Comparison of ENCODE assay signal across 28 mouse cellular contexts in genomic region chr7:112705870-112706269, GRCm38 (mm10). TPM values are rescaled to one million over a fixed set of nuclear protein-coding genes. Genes with fewer than 3 reads are reported as not detected.
DNase-seq lines count a peak whose midpoint lies in the region; ATAC-seq and TF ChIP-seq lines count a peak whose summit lies in the region.
"Had no signal": no experiment of that assay in that cellular context is flagged by ENCODE, and none has a peak within 500 bp of the region (broad histone marks: within the 10 kb centered on the region; RNA-seq: fewer than 3 reads in every experiment).

No protein-coding gene starts in this region.

- TF ChIP-seq CTCF in gastrocnemius, adult 2 months (IDR thresholded peaks at IDR 0.05) = no peak

- H3K27me3 ChIP-seq in heart, embryonic 10.5 days (ENCODE audit: insufficient read depth, poor library complexity, severe bottlenecking) = no peaks in the 10 kb centered on the region
- no peaks in the 10 kb centered on the region for H3K27me3 ChIP-seq in kidney, embryonic 14.5 days (ENCODE audit: control insufficient read depth, insufficient read depth, low read length)
- no peaks in the 10 kb centered on the region for H3K27me3 ChIP-seq in intestine, embryonic 15.5 days (replicated peaks)
- H3K27me3 ChIP-seq in stomach, embryonic 15.5 days (replicated peaks) = no peaks in the 10 kb centered on the region
- 0 out of 2 replicates have a peak, but pooled peaks cover 6% of the 10 kb centered on the region for H3K27me3 ChIP-seq in liver, embryonic 12.5 days (replicated peaks)
- H3K27me3 ChIP-seq: forebrain, embryonic 15.5 days; limb, embryonic 13.5 days; midbrain, embryonic 12.5 days; neural tube, embryonic 12.5 days had no signal

- intact Hi-C loops in gastrocnemius, adult 2 months (cut with DNase I) = no loop called here

- H3K36me3 ChIP-seq in heart, embryonic 10.5 days = 0 out of 2 replicates have a peak, but pooled peaks cover 2% of the 10 kb centered on the region
- no peaks in the 10 kb centered on the region for H3K36me3 ChIP-seq in kidney, embryonic 14.5 days (ENCODE audit: control insufficient read depth, insufficient read depth, low read length)
- no peaks in the 10 kb centered on the region for H3K36me3 ChIP-seq in intestine, embryonic 15.5 days
- no peaks in the 10 kb centered on the region for H3K36me3 ChIP-seq in stomach, embryonic 15.5 days
- H3K36me3 ChIP-seq in liver, embryonic 12.5 days = no peaks in the 10 kb centered on the region
- H3K36me3 ChIP-seq: forebrain, embryonic 15.5 days; G1E; limb, embryonic 13.5 days; midbrain, embryonic 12.5 days; neural tube, embryonic 12.5 days had no signal

- no peaks in the 10 kb centered on the region for H3K9me3 ChIP-seq in heart, embryonic 10.5 days
- no peaks in the 10 kb centered on the region for H3K9me3 ChIP-seq in kidney, embryonic 14.5 days (ENCODE audit: control insufficient read depth, low read length)
- H3K9me3 ChIP-seq in intestine, embryonic 15.5 days = no peaks in the 10 kb centered on the region
- no peaks in the 10 kb centered on the region for H3K9me3 ChIP-seq in stomach, embryonic 15.5 days
- H3K9me3 ChIP-seq in liver, embryonic 12.5 days (replicated peaks) = no peaks in the 10 kb centered on the region
- H3K9me3 ChIP-seq: forebrain, embryonic 15.5 days; limb, embryonic 13.5 days; megakaryocyte, embryonic 14.5 days; midbrain, embryonic 12.5 days; neural tube, embryonic 12.5 days had no signal

- no peak overlapping the region for H3K4me2 ChIP-seq in kidney, embryonic 14.5 days (replicated peaks; ENCODE audit: low read depth, low read length)
- H3K4me2 ChIP-seq in intestine, embryonic 15.5 days (replicated peaks) = peak overlapping the region; percentile 7; the same call in 1 of the 2 replicates
- H3K4me2 ChIP-seq in stomach, embryonic 15.5 days = no peak overlapping the region
- H3K4me2 ChIP-seq in liver, embryonic 12.5 days = no peak overlapping the region
- H3K4me2 ChIP-seq: forebrain, embryonic 15.5 days; hindbrain, embryonic 14.5 days; limb, embryonic 13.5 days; liver, embryonic 11.5 days; midbrain, embryonic 12.5 days; neural tube, embryonic 12.5 days had no signal

- no peak overlapping the region for H3K9ac ChIP-seq in kidney, embryonic 14.5 days (ENCODE audit: low read depth, low read length)
- H3K9ac ChIP-seq in intestine, embryonic 15.5 days = no peak overlapping the region
- no peak overlapping the region for H3K9ac ChIP-seq in stomach, embryonic 15.5 days
- H3K9ac ChIP-seq in liver, embryonic 12.5 days = no peak overlapping the region
- H3K9ac ChIP-seq: forebrain, embryonic 15.5 days; hindbrain, embryonic 14.5 days; limb, embryonic 13.5 days; midbrain, embryonic 12.5 days; neural tube, embryonic 12.5 days had no signal

- no peak for DNase-seq in heart, embryonic 10.5 days (ENCODE audit: low spot score)
- DNase-seq in heart, adult 11 months = no peak
- DNase-seq in kidney, postnatal 10 days = no peak
- no peak for DNase-seq in gastrocnemius, adult 2 months
- DNase-seq: adrenal gland, adult 8-10 months; cerebellum, adult 8-10 months; cerebellum, postnatal 25 days; gastrocnemius, postnatal 10 days; kidney, postnatal 25 days; lung, adult 18-20 months; lung, postnatal 4 days; right cerebral cortex, adult 18-20 months had no signal

- no peak for ATAC-seq in kidney, embryonic 14.5 days (ENCODE audit: low FRiP score, low TSS enrichment)
- ATAC-seq in intestine, embryonic 15.5 days = peak; percentile 92
- ATAC-seq in stomach, embryonic 15.5 days (ENCODE audit: insufficient read depth, low FRiP score, low read depth) = peak; percentile 34; the same call in 1 of the 2 replicates
- no peak for ATAC-seq in liver, embryonic 12.5 days
- ATAC-seq: forebrain, embryonic 15.5 days; lung, postnatal 0 days had no signal

- WGBS in heart, embryonic 10.5 days = 60% methylated on average over 9 of the region's 9 CpGs
- WGBS in kidney, embryonic 14.5 days = 20% methylated on average over 9 of the region's 9 CpGs
- WGBS in intestine, embryonic 15.5 days = 39% methylated on average over 9 of the region's 9 CpGs
- WGBS in stomach, embryonic 15.5 days = 67% methylated on average over 9 of the region's 9 CpGs
- WGBS in liver, embryonic 12.5 days (ENCODE audit: insufficient replicate concordance) = 48% methylated on average over 9 of the region's 9 CpGs

- peak overlapping the region; percentile 56; the same call in 1 of the 2 replicates for H3K27ac ChIP-seq in heart, embryonic 10.5 days
- peak overlapping the region; percentile 37; the same call in 1 of the 2 replicates for H3K27ac ChIP-seq in kidney, embryonic 14.5 days (ENCODE audit: low read depth, low read length)
- H3K27ac ChIP-seq in intestine, embryonic 15.5 days = peak overlapping the region; percentile 48
- no peak overlapping the region for H3K27ac ChIP-seq in stomach, embryonic 15.5 days
- no peak overlapping the region for H3K27ac ChIP-seq in liver, embryonic 12.5 days
- H3K27ac ChIP-seq in gastrocnemius, adult 2 months = no peak overlapping the region
- H3K27ac ChIP-seq: forebrain, embryonic 15.5 days; hindbrain, embryonic 14.5 days; layer of hippocampus, adult 2 months; limb, embryonic 13.5 days; midbrain, embryonic 12.5 days; neural tube, embryonic 12.5 days had no signal

- peaks cover 68% of the 10 kb centered on the region for H3K4me1 ChIP-seq in heart, embryonic 10.5 days
- H3K4me1 ChIP-seq in kidney, embryonic 14.5 days (ENCODE audit: control insufficient read depth, insufficient read depth, low read length) = peaks cover 33% of the 10 kb centered on the region
- H3K4me1 ChIP-seq in intestine, embryonic 15.5 days (replicated peaks) = peaks cover 17% of the 10 kb centered on the region
- peaks cover 9% of the 10 kb centered on the region for H3K4me1 ChIP-seq in stomach, embryonic 15.5 days
- H3K4me1 ChIP-seq in liver, embryonic 12.5 days = no peaks in the 10 kb centered on the region
- H3K4me1 ChIP-seq: forebrain, embryonic 15.5 days; megakaryocyte, embryonic 14.5 days had no signal

- no peak overlapping the region for H3K4me3 ChIP-seq in heart, embryonic 10.5 days
- no peak overlapping the region for H3K4me3 ChIP-seq in kidney, embryonic 14.5 days (ENCODE audit: low read length)
- no peak overlapping the region for H3K4me3 ChIP-seq in intestine, embryonic 15.5 days (replicated peaks)
- H3K4me3 ChIP-seq in stomach, embryonic 15.5 days (replicated peaks) = no peak overlapping the region
- H3K4me3 ChIP-seq in liver, embryonic 12.5 days = no peak overlapping the region
- no peak overlapping the region for H3K4me3 ChIP-seq in gastrocnemius, adult 2 months
- H3K4me3 ChIP-seq: forebrain, embryonic 15.5 days; layer of hippocampus, adult 2 months; limb, embryonic 13.5 days; megakaryocyte, embryonic 14.5 days; midbrain, embryonic 12.5 days; myocyte; neural tube, embryonic 12.5 days had no signal

RNA-seq across cellular contexts. Expression of gene Tead1, which starts 26.8 kb away (rescaled TPM):
- polyA plus RNA-seq in heart, embryonic 10.5 days (2016; fragmentation: Nextera tagmentation; extraction: Ambion mirVana) = 19.7 and 27.2 TPM in 2 replicates
- polyA plus RNA-seq in kidney, embryonic 14.5 days (2014; fragmentation: Nextera tagmentation; extraction: Ambion mirVana) = 30.1 and 36.8 TPM in 2 replicates
- 17.5 and 18.3 TPM in 2 replicates for polyA plus RNA-seq in intestine, embryonic 15.5 days (2015; fragmentation: Nextera tagmentation; extraction: Ambion mirVana)
- 25.7 and 30.2 TPM in 2 replicates for polyA plus RNA-seq in stomach, embryonic 15.5 days (2015; fragmentation: Nextera tagmentation; extraction: Ambion mirVana)
- polyA plus RNA-seq in liver, embryonic 12.5 days (2016; fragmentation: Nextera tagmentation; extraction: Ambion mirVana) = 4.7 and 5.2 TPM in 2 replicates
- total RNA-seq in gastrocnemius, adult 2 months (2021) = 100 to 1,000 TPM; 189 to 260 TPM
- total RNA-seq: hematopoietic stem cell, adult 5-6 weeks had no signal
- polyA plus RNA-seq: G1E had no signal

Comparison
In these comparisons a context has a peak if more than half of its experiments do, and no peak if none do; other contexts are left out.
1. H3K27ac ChIP-seq: peak in heart, embryonic 10.5 days (single experiment), kidney, embryonic 14.5 days (single experiment) and intestine, embryonic 15.5 days (single experiment); none in stomach, embryonic 15.5 days (single experiment), liver, embryonic 12.5 days (single experiment) and gastrocnemius, adult 2 months (single experiment).
2. ATAC-seq: peak in intestine, embryonic 15.5 days (single experiment) and stomach, embryonic 15.5 days (single experiment); none in kidney, embryonic 14.5 days (single experiment) and liver, embryonic 12.5 days (single experiment).